Mouse (Mus musculus) MEL (cell line): ENCODE data around the gene Ddx56. TPM values are rescaled to one million over a fixed set of nuclear protein-coding genes. Genes with fewer than 3 reads are reported as not detected.

Source experiments
- DNase-seq: peaks from one replicate; pipeline ENCODE4 v3.0.0; 2011; ENCODE audit warnings: low read depth, low spot score
- H3K27ac ChIP-seq: 2 replicates; pipeline ENCODE4 v1.5.1; 2012; ENCODE audit warnings: low read depth, mild to moderate bottlenecking, control low read depth, low read length, moderate library complexity; ENCODE audit not compliant: control insufficient read depth
- H3K27me3 ChIP-seq, 2 experiments: fragments of 150-350 bp in 1 of 2; sonication (generic) in 1 of 2; 2 replicates each; pipeline ENCODE4 v1.6.1; 2012; ENCODE audit warnings: low read length in 2 of 2, mild to moderate bottlenecking in 2 of 2, improper control_type of control experiment in 1 of 2, moderate library complexity in 1 of 2; ENCODE audit not compliant: insufficient read depth in 2 of 2, control insufficient read depth in 1 of 2
- H3K36me3 ChIP-seq, 2 experiments: 2 replicates each; pipeline ENCODE4 v1.6.1; 2012 to 2014; ENCODE audit warnings: low read length in 2 of 2, improper control_type of control experiment in 1 of 2, inconsistent platforms in 1 of 2, mild to moderate bottlenecking in 1 of 2; ENCODE audit not compliant: insufficient read depth in 2 of 2, control insufficient read depth in 1 of 2
- H3K4me1 ChIP-seq, 2 experiments: fragments of 150-350 bp in 1 of 2; sonication (generic) in 1 of 2; 2 replicates each; pipeline ENCODE4 v1.6.1; 2012; ENCODE audit warnings: low read length in 2 of 2, improper control_type of control experiment in 1 of 2, mild to moderate bottlenecking in 1 of 2; ENCODE audit not compliant: insufficient read depth in 2 of 2, control insufficient read depth in 1 of 2
- H3K4me3 ChIP-seq, 2 experiments: fragments of 150-350 bp in 1 of 2; sonication (generic) in 1 of 2; 2 replicates each; pipeline ENCODE4 v1.5.1; 2012; ENCODE audit warnings: low read depth in 2 of 2, low read length in 2 of 2, mild to moderate bottlenecking in 2 of 2, moderate library complexity in 2 of 2, control low read depth in 1 of 2, improper control_type of control experiment in 1 of 2; ENCODE audit not compliant: control insufficient read depth in 1 of 2, insufficient read depth in 1 of 2
- H3K79me2 ChIP-seq: 2 replicates; pipeline ENCODE4 v1.6.1; 2012; ENCODE audit warnings: mild to moderate bottlenecking, low read length, moderate library complexity; ENCODE audit not compliant: control insufficient read depth, poor library complexity, insufficient read depth
- H3K9ac ChIP-seq: 2 replicates; pipeline ENCODE4 v1.6.1; 2012; ENCODE audit warnings: low read depth, mild to moderate bottlenecking, control low read depth, low read length, moderate library complexity; ENCODE audit not compliant: control insufficient read depth, poor library complexity, severe bottlenecking
- H3K9me3 ChIP-seq: fragments of 150-350 bp; sonication (generic); replicated peaks from 2 replicates; pipeline ENCODE4 v1.6.1; 2012; ENCODE audit warnings: mild to moderate bottlenecking, low read length, improper control_type of control experiment, moderate library complexity; ENCODE audit not compliant: insufficient read depth
- BHLHE40 ChIP-seq: IDR thresholded peaks from 2 replicates; pipeline ENCODE4 v1.6.1; 2012; ENCODE audit warnings: low read depth, mild to moderate bottlenecking, inconsistent platforms, low read length, improper control_type of control experiment, borderline replicate concordance
- CTCF ChIP-seq, 3 experiments: IDR thresholded peaks in 2 of 3; conservative IDR thresholded peaks in 1 of 3; 2 replicates each; pipeline ENCODE4 v1.5.1; 2011 to 2012; ENCODE audit warnings: low read length in 3 of 3, low read depth in 2 of 3, mild to moderate bottlenecking in 2 of 3, improper control_type of control experiment in 1 of 3, inconsistent platforms in 1 of 3, mixed read lengths in 1 of 3, moderate library complexity in 1 of 3; ENCODE audit not compliant: control insufficient read depth in 1 of 3, insufficient read depth in 1 of 3, poor library complexity in 1 of 3, severe bottlenecking in 1 of 3
- EP300 ChIP-seq, 2 experiments: IDR thresholded peaks; 2 replicates each; pipeline ENCODE4 v1.6.1; 2011; ENCODE audit warnings: improper control_type of control experiment in 2 of 2, low read length in 2 of 2, low read depth in 1 of 2, mild to moderate bottlenecking in 1 of 2
- GABPA ChIP-seq: IDR thresholded peaks from 2 replicates; pipeline ENCODE4 v1.6.1; 2012; ENCODE audit warnings: low read depth, mild to moderate bottlenecking, inconsistent platforms, low read length, improper control_type of control experiment, moderate library complexity
- JUND ChIP-seq: IDR thresholded peaks from 2 replicates; pipeline ENCODE4 v1.6.1; 2011; ENCODE audit warnings: low read depth, mild to moderate bottlenecking, improper control_type of control experiment, low read length
- MAZ ChIP-seq: IDR thresholded peaks from 2 replicates; pipeline ENCODE4 v1.6.1; 2012; ENCODE audit warnings: low read depth, mild to moderate bottlenecking, inconsistent platforms, low read length, improper control_type of control experiment
- MXI1 ChIP-seq: IDR thresholded peaks from 2 replicates; pipeline ENCODE4 v1.6.1; 2011; ENCODE audit warnings: mild to moderate bottlenecking, low read depth, low read length, improper control_type of control experiment
- MYB ChIP-seq: IDR thresholded peaks from 2 replicates; pipeline ENCODE4 v1.6.1; 2011; ENCODE audit warnings: mild to moderate bottlenecking, low read depth, low read length, improper control_type of control experiment
- NRF1 ChIP-seq: IDR thresholded peaks from 2 replicates; pipeline ENCODE4 v1.6.1; 2014; ENCODE audit warnings: low read depth, mild to moderate bottlenecking, inconsistent platforms, low read length, improper control_type of control experiment, moderate library complexity; ENCODE audit not compliant: poor library complexity, insufficient read depth, severe bottlenecking
- POLR2A ChIP-seq, 2 experiments: IDR thresholded peaks; 2 replicates each; pipeline ENCODE4 v1.6.1; 2011 to 2012; ENCODE audit warnings: low read length in 2 of 2, mild to moderate bottlenecking in 2 of 2, control low read depth in 1 of 2, improper control_type of control experiment in 1 of 2, low read depth in 1 of 2, moderate library complexity in 1 of 2; ENCODE audit not compliant: control insufficient read depth in 1 of 2, insufficient read depth in 1 of 2, poor library complexity in 1 of 2
- RAD21 ChIP-seq: IDR thresholded peaks from 2 replicates; pipeline ENCODE4 v1.6.1; 2011; ENCODE audit warnings: mild to moderate bottlenecking, low read depth, low read length, improper control_type of control experiment
- TCF12 ChIP-seq: IDR thresholded peaks from 2 replicates; pipeline ENCODE4 v1.6.1; 2014; ENCODE audit warnings: low read depth, mild to moderate bottlenecking, inconsistent platforms, low read length, improper control_type of control experiment, moderate library complexity
- USF1 ChIP-seq: IDR thresholded peaks from 2 replicates; pipeline ENCODE4 v1.6.1; 2014; ENCODE audit warnings: low read depth, mild to moderate bottlenecking, inconsistent platforms, low read length, improper control_type of control experiment, moderate library complexity
- ZC3H11A ChIP-seq: IDR thresholded peaks from 2 replicates; pipeline ENCODE4 v1.6.1; 2012; ENCODE audit warnings: low read depth, mild to moderate bottlenecking, inconsistent platforms, low read length, improper control_type of control experiment
- ZKSCAN1 ChIP-seq: IDR thresholded peaks from 2 replicates; pipeline ENCODE4 v1.6.1; 2012; ENCODE audit warnings: low read depth, mild to moderate bottlenecking, inconsistent platforms, low read length, improper control_type of control experiment, moderate library complexity
- ZMIZ1 ChIP-seq: IDR thresholded peaks from 2 replicates; pipeline ENCODE4 v1.6.1; 2012; ENCODE audit warnings: low read depth, mild to moderate bottlenecking, inconsistent platforms, low read length, improper control_type of control experiment, moderate library complexity
- ZNF384 ChIP-seq: IDR thresholded peaks from 2 replicates; pipeline ENCODE4 v1.6.1; 2012; ENCODE audit warnings: low read depth, mild to moderate bottlenecking, inconsistent platforms, low read length, improper control_type of control experiment
- polyA plus RNA-seq, 2 experiments: library from polyadenylated mRNA; stranded (reverse) in 1 of 2; unstranded in 1 of 2; fragments of >175 nt in 1 of 2; fragments of >200 nt in 1 of 2; gene quantifications; 2 replicates each; pipeline versions ENCODE4 v1.2.1 to v1.2.4; 2012; ENCODE audit warnings: low replicate concordance in 2 of 2, low read depth in 1 of 2; ENCODE audit not compliant: insufficient read length in 2 of 2, insufficient read depth in 1 of 2, missing spikeins in 1 of 2
- total RNA-seq: library from RNA; depleted of rRNA; stranded (reverse); fragments of 300-350 nt; gene quantifications from 2 replicates; pipeline ENCODE4 v1.2.3, GENCODE M21; 2012

The Ddx56 gene
- total and polyA plus RNA-seq, 3 experiments, result 138 to 201 TPM; not detected in 1

GRCm38 (mm10) chr11:6282940-6283339 lies 15.4 kb upstream of the Ddx56 start:
- no peak for DNase-seq
- H3K9me3 ChIP-seq, result no peaks in the 10 kb centered on the region
- no peak overlapping the region for H3K4me3 ChIP-seq
- no peaks in the 10 kb centered on the region for H3K79me2 ChIP-seq
- TF ChIP-seq CTCF (IDR thresholded peaks at IDR 0.05 in 2 of 3, conservative IDR thresholded peaks at IDR 0.05 in 1 of 3; ENCODE audit: control insufficient read depth in 1 of 3, insufficient read depth in 1 of 3, low read depth in 2 of 3, low read length in 3 of 3, poor library complexity in 1 of 3, severe bottlenecking in 1 of 3) (no peak), NRF1 (no peak), BHLHE40 (no peak), RAD21 (no peak), USF1 (no peak), GABPA (no peak), MXI1 (no peak), ZMIZ1 (no peak), MAZ (no peak), ZC3H11A (no peak)
- H3K36me3 ChIP-seq, result peaks cover 0 to 2% of the 10 kb centered on the region in 2 experiments; a peak in 1 of 4 replicates
- H3K9ac ChIP-seq, result no peak overlapping the region
- H3K4me1 ChIP-seq, result 0 out of 4 replicates have a peak, but pooled peaks cover 0 to 4% of the 10 kb centered on the region in 2 experiments
- H3K27me3 ChIP-seq, result peaks cover 0 to 3% of the 10 kb centered on the region in 2 experiments; a peak in 2 of 4 replicates
- H3K27ac ChIP-seq, result no peak overlapping the region

- no peak for DNase-seq
- H3K36me3 ChIP-seq, result peaks cover 0 to 10% of the 10 kb centered on the region in 2 experiments; a peak in 2 of 4 replicates
- peaks cover 12% of the 10 kb centered on the region for H3K79me2 ChIP-seq
- peaks cover 0 to 3% of the 10 kb centered on the region in 2 experiments; a peak in 2 of 4 replicates for H3K27me3 ChIP-seq
- H3K27ac ChIP-seq, result no peak overlapping the region
- TF ChIP-seq EP300 (IDR thresholded peaks at IDR 0.05; ENCODE audit: low read depth in 1 of 2, low read length in 2 of 2) (no peak), MXI1 (no peak), RAD21 (no peak), ZNF384 (no peak), JUND (no peak), MAZ (no peak), USF1 (no peak), ZKSCAN1 (no peak), MYB (no peak), TCF12 (no peak), POLR2A (IDR thresholded peaks at IDR 0.05; ENCODE audit: control insufficient read depth in 1 of 2, insufficient read depth in 1 of 2, low read depth in 1 of 2, low read length in 2 of 2, poor library complexity in 1 of 2) (no peak)
- no peak overlapping the region for H3K9ac ChIP-seq
- H3K9me3 ChIP-seq, result no peaks in the 10 kb centered on the region
- H3K4me1 ChIP-seq, result peaks cover 0 to 14% of the 10 kb centered on the region in 2 experiments; a peak in 3 of 4 replicates
- H3K4me3 ChIP-seq, result no peak overlapping the region
Measured at GRCm38 (mm10) chr11:6276466-6276865, 8.9 kb upstream of the Ddx56 start.
